Mouse (Mus musculus): ENCODE measurements around the gene Slc1a5.
A peak's percentile ranks its signal among the peaks of the same experiment; 100 is the strongest.

The Slc1a5 gene

GRCm38 (mm10) chr7:16782555-16783125 is 1.5 kb downstream of the Slc1a5 start:
- DNase-seq (ENCODE audit: low read depth, low spot score): peak; percentile 67

- DNase-seq (ENCODE audit: low read depth, low spot score): peak; percentile 78
Observed at GRCm38 (mm10) chr7:16783224-16783688, 2.1 kb downstream of the Slc1a5 start.

DNA sequence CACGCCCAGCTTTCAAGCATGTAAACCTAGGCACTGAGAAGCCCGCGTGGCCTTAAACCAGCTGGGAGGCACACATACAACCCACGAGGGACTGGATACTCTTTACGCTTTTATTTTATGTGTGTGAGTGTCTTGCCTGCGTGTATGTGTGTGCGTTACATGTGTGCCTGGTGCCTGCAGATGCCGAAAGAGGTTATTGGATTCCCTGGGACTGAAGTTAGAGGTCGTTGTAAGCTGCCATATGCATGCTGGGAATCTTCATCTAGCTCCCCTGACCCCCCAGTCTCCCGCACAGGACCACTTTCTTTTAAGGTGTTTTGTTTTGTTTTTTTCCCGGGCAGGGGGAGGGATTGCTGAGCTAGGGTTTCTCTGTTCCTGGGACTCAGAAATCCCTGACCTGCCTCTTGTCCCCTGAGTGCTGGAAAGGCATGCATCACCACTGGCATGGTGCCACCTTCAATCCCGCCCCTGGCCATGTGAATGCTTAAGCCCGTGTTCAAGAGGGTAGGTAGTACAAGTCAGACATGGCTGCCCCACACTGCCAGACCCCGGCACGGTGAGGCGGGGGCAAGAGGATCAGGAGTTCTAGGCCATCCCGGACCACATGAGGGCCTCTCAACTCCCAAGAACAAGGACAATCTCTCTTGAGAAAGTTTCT is 2.7 kb downstream of the Slc1a5 start:
- peak; percentile 48 for DNase-seq (ENCODE audit: low read depth, low spot score)

- peak; percentile 91 for DNase-seq (ENCODE audit: low read depth, low spot score)
Observed at GRCm38 (mm10) chr7:16784498-16784976, 3.4 kb downstream of the Slc1a5 start.

DNA sequence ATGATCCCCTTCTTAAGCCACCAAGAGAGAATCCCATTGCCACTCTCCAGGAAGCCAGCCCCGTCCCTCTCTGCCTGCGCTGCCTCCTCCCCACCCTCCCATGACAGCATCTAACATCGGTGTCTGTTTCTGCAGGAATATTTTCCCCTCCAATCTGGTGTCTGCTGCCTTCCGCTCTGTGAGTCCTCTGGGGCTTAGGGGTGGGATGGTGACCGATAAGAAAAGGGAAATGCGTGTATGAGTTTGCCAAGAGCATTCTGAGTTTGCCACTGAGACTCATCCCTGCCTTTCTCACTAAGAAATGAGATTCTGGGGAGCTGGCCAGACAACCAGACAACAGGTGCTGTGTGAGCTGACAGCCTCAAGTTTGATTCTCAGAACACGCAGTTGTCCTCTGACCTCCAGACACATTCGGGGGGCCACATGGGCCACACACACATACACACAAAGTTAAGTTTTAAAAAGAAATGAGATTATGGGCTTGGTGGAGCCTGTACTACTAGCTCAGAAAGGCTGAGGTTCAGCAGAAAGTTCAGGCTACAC is 4.5 kb downstream of the Slc1a5 start:
- DNase-seq (ENCODE audit: low read depth, low spot score): no peak

DNA sequence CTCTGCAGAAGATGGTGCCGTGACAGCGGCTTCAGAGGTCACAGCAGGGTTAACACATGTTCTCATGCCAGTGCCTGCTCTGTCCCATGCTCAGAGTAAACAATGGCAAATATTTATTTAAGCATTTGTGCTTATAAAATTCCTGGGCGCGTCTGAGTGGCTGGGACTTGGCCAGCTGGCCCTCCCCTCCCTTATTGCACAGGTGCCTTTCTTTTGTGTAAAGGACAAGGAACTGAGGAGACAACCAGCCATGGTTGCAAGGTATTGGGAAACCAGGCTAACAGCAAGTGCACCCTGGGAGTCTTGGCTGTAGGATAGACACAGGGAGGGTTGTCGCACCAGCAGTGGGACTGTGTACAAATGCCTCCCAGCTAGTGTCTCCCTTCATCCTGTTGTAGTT is 11.2 kb downstream of the Slc1a5 start:
- no peak for DNase-seq (ENCODE audit: low read depth, low spot score)

- no peak for DNase-seq (ENCODE audit: low read depth, low spot score)
Observed at GRCm38 (mm10) chr7:16793010-16793725, 12.0 kb downstream of the Slc1a5 start.

- no peak for DNase-seq (ENCODE audit: low read depth, low spot score)
Observed at GRCm38 (mm10) chr7:16794886-16795285, 13.7 kb downstream of the Slc1a5 start.

DNA sequence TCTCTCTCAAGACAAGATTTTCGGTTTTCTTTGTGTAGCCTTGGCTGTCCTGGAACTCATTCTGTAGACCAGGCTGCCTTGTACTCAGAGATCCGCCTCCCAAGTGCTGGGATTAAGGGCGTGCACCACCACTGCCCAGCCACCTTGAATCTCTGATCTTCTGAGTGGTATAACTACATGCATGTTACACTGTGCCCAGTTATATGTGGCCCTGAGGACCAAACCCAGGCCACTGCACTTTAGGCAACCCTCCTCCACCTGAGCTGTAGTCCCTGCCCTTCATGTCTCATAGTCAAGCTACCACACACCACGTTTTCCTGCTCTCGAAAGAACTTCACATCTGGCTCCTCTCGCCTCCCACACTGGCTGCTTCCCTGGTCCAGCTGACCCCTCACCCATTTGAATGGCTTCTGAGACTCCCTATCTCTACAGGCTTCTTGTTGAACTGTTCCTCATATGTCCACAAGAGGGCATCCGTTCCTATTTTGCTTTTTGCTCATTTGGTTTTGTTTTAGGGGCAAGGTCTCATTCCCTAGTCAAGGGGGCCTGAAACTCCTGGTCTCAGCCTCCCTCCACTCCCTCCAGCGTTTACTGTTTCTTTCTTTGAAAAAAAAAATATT is 23.4 kb downstream of the Slc1a5 start:
- DNase-seq (ENCODE audit: low read depth, low spot score): peak; percentile 67

DNA sequence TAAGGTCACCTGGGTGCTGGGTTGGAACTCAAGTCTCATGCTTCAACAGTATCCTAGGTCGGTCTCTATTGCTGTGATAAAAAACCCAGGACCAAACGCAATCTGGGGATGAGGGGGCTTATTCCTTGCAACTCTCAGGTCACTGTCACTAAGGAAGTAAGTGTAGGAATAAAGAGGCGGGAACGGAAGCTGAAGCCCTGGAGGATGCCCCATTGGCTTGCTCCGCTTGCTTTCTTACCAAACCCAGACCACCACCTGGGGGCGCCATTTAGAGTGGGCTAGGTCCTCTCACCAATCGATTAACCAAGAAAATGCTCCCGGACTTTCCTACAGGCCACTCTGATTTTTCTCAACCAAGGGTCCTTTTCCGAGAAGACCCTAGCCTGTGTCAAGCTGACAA is 26.8 kb downstream of the Slc1a5 start:
- DNase-seq (ENCODE audit: low read depth, low spot score): no peak

GRCm38 (mm10) chr7:16808647-16809046 is 27.5 kb downstream of the Slc1a5 start:
- no peak for DNase-seq (ENCODE audit: low read depth, low spot score)

DNA sequence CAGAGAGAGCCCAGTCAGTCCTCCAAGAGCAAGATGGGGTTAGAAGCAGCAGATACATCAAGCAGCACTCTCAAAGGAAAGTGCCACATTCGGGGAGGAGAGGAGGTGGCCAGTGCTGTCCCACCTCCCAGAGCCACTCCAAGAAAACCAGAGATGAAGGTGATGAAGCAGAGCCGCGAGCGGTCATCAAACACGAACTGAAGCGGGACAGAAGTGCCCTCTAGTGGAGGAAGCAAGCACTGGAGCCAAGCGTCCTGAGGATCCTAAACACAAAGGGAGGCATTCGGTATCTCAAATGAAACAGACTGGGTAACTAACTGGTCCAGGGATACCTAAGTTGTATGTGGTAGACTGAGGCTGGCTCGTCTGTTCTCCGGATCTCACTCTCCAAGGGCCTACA is 28.6 kb downstream of the Slc1a5 start:
- DNase-seq (ENCODE audit: low read depth, low spot score): peak; percentile 69

GRCm38 (mm10) chr7:16810399-16810919 is 29.3 kb downstream of the Slc1a5 start:
- DNase-seq (ENCODE audit: low read depth, low spot score): no peak

DNA sequence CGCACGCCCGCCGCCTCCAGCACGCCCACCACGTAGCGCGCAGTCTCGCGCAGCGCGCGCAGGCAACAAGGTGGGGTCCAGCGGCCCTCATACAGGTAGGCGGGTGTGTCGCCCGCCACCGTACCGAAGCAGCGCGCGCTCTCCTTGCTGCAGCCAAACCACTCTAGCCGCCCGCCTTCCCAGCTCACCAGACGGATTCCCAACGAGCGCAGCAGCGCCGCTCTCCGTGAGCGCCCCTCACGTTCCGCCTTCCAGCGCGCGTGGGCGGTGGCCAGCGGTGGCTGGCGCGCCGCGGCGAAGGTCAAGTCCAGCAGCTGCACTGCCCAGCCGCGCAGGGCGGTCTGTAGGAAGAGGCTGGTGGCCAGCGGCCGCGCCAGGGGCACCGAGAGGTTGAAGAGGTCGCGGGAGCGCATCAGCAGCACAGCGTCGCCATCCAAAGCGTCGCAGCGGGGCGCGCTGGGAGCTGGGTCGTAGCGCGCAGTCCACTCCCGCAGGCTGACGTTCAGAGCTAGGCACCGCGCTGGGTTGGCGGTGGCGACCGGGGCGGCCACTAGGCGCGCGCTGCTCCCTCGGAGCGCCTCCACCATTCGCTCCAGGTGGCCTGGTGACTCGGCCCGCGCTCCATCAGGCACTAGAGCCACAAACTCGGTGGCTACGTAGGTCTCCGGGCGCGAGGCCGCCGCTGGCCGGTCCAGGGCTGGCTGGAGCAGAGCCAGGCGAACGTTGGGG is 29.9 kb downstream of the Slc1a5 start:
- DNase-seq (ENCODE audit: low read depth, low spot score): no peak

DNA sequence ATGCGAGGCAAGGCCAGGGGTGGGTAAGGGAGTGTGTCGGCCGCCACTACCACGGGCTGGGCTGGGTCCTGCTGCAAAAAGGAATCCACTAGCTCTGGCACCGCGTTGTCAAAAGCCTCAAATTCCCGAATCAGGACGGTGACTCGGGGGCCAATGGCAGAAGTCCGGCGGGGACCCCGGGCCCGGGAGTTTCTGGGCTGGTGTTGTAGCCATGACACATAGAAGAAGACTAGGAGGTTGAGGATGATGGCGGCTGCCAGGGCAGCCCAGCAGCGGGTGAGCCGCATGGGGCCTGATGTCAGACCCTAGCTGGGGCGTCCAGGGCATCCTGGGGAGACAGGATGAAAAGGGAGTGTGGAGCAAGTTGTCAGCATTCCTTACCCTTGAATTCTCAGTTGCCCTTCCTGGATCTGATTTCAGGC is 30.5 kb downstream of the Slc1a5 start:
- no peak for DNase-seq (ENCODE audit: low read depth, low spot score)

DNA sequence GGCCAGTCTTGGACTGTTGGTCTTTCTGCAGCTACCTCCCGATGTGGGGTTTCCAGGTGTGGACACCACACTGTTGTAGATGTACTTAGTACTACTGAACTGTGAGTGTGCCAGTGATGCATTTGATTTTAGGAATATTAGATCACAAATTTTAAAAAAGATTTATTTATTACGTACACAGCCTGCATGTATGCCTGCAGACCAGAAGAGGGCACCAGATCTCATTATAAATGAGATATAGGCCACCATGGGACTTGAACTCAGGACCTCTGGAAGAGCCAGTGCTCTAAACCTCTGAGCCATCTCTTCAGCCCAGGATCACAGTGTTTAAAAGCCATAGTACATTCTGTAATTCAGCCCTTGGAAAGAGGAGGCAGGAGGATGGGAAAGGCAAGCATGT is 31.4 kb downstream of the Slc1a5 start:
- peak; percentile 34 for DNase-seq (ENCODE audit: low read depth, low spot score)

DNA sequence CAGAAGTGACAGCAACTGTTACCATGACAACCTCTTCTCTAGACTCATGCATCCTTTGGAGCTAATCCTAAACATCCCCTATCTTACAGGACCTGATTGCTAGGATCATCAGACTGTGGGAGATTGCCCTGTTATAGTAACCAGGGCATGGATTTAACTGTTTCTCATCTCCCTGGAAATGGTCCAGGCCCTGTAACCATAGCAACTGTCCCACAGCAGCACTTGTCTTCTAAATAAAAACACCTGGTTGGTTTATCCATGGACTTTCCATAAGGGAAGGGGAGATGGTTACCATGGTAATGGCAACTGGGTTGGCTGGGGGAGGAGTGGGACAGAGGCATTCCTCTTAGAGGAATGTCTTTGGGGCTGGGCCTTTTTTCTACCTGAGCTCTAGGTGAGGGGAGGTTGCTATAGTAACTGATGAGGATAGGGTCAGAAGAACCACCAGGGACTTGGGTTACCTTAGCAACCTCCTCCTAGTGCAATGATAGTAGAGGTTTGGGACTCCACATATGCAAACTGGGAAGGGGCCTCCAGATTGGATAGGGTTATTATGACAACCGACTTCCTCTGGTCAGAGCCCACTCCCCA is 34.3 kb downstream of the Slc1a5 start, which contains the start of gene Strn4:
Strn4 (plus strand) TSS at position 539 of the 591 bp plus-strand sequence.
- no peak for DNase-seq (ENCODE audit: low read depth, low spot score)

DNA sequence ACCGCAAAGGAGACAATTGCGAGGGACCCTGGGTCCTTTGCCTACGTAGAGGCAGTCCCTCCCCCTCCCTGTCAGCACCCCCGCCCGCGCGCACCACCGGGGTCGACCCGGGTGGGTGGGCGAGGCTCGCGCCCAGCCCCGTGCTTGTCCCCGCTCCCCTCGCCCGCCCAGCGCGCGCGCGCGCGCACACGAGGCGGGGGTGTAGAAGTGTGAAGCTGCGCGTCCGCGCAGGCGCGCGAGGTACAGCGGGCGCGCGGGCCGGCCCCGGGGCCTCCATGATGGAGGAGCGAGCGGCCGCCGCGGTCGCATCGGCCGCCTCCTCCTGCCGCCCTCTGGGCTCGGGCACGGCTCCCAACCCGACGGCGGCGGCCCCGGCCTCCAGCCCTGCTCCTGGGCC is 34.9 kb downstream of the Slc1a5 start:
- DNase-seq (ENCODE audit: low read depth, low spot score): peak; percentile 87

- peak; percentile 49 for DNase-seq (ENCODE audit: low read depth, low spot score)
Observed at GRCm38 (mm10) chr7:16816475-16817122, 35.5 kb downstream of the Slc1a5 start, which contains the start of gene Fkrp. Gene Fkrp, minus strand, starts transcription at chr7:16816732.

GRCm38 (mm10) chr7:16817693-16818092 is 36.6 kb downstream of the Slc1a5 start:
- DNase-seq (ENCODE audit: low read depth, low spot score): no peak
